ENCODE assay signal across 9 mouse cellular contexts in the genomic region with DNA sequence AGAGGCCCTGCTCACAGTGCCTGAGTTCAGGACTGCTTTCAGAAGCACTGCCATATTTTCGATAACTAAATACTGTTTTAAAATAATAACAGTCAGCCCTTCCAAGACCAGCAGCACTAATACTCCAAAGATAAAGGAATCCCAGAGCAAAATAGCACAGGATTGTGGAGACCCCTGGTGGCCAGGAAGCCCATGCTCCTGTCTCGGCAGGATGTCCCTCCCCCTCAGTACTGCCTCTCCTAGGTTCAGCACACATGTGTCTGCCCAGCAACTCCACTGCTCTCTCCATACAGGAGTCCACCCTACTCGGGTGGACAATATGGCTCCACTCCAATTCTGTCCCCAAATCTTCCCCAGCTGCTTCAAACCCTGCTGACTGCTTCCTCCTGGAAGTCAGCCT. TPM values are rescaled to one million over a fixed set of nuclear protein-coding genes. Genes with fewer than 3 reads are reported as not detected.
DNase-seq lines count a peak whose midpoint lies in the region; ATAC-seq and TF ChIP-seq lines count a peak whose summit lies in the region.
"Had no signal": no experiment of that assay in that cellular context is flagged by ENCODE, and none has a peak within 500 bp of the region (broad histone marks: within the 10 kb centered on the region; RNA-seq: fewer than 3 reads in every experiment).

No protein-coding gene starts in this region.

- peak; percentile 66 to 82 for DNase-seq in heart, adult 18-20 months
- DNase-seq in heart, adult 11 months = no peak
- peak; percentile 83 for DNase-seq in limb, embryonic 10.5 days (ENCODE audit: low spot score)
- DNase-seq in naive thymus-derived CD4-positive, alpha-beta T cell, adult 2 months (ENCODE audit: low read depth) = peak; percentile 57
- DNase-seq in thymus, adult 18-20 months = peak; percentile 32
- DNase-seq: liver, embryonic 13.5 days had no signal

- no peak overlapping the region for H3K4me3 ChIP-seq in bone marrow, adult 2 months (replicated peaks; ENCODE audit: control insufficient read depth, low read depth, low read length)
- no peak overlapping the region for H3K4me3 ChIP-seq in forebrain, embryonic 12.5 days (replicated peaks)
- H3K4me3 ChIP-seq in hindbrain, embryonic 13.5 days = no peak overlapping the region
- no peak overlapping the region for H3K4me3 ChIP-seq in limb, embryonic 10.5 days
- H3K4me3 ChIP-seq: liver, embryonic 13.5 days had no signal

- H3K4me2 ChIP-seq in forebrain, embryonic 12.5 days = no peak overlapping the region
- no peak overlapping the region for H3K4me2 ChIP-seq in hindbrain, embryonic 13.5 days
- H3K4me2 ChIP-seq: liver, embryonic 13.5 days had no signal

- H3K27me3 ChIP-seq in forebrain, embryonic 12.5 days = peaks cover 6% of the 10 kb centered on the region; the same call in 1 of the 2 replicates
- H3K27me3 ChIP-seq in hindbrain, embryonic 13.5 days = peaks cover 10% of the 10 kb centered on the region
- peaks cover 6% of the 10 kb centered on the region; the same call in 1 of the 2 replicates for H3K27me3 ChIP-seq in limb, embryonic 10.5 days (ENCODE audit: low read depth, poor library complexity, severe bottlenecking)
- H3K27me3 ChIP-seq: liver, embryonic 13.5 days had no signal

- H3K36me3 ChIP-seq in forebrain, embryonic 12.5 days (replicated peaks) = no peaks in the 10 kb centered on the region
- no peaks in the 10 kb centered on the region for H3K36me3 ChIP-seq in hindbrain, embryonic 13.5 days
- no peaks in the 10 kb centered on the region for H3K36me3 ChIP-seq in limb, embryonic 10.5 days

- peak; percentile 48; the same call in 1 of the 2 replicates for TF ChIP-seq CTCF in bone marrow, adult 2 months (IDR thresholded peaks at IDR 0.05; ENCODE audit: control insufficient read depth, insufficient read depth, low read length)

- TF ChIP-seq POLR2A in bone marrow, adult 2 months (IDR thresholded peaks at IDR 0.05; ENCODE audit: borderline replicate concordance, control insufficient read depth, low read depth, low read length) = no peak

- ATAC-seq in forebrain, embryonic 12.5 days (ENCODE audit: low FRiP score) = 0 out of 2 replicates have a peak, but pooled peaks have one; percentile 23
- ATAC-seq in hindbrain, embryonic 13.5 days (ENCODE audit: low FRiP score) = peak; percentile 68

- H3K9ac ChIP-seq in forebrain, embryonic 12.5 days = no peak overlapping the region
- no peak overlapping the region for H3K9ac ChIP-seq in hindbrain, embryonic 13.5 days
- H3K9ac ChIP-seq: liver, embryonic 13.5 days had no signal

- H3K4me1 ChIP-seq in bone marrow, adult 2 months (ENCODE audit: control insufficient read depth, insufficient read depth, low read length) = no peaks in the 10 kb centered on the region; the same call in 1 of the 2 replicates
- H3K4me1 ChIP-seq in forebrain, embryonic 12.5 days = 0 out of 2 replicates have a peak, but pooled peaks cover 3% of the 10 kb centered on the region
- H3K4me1 ChIP-seq in hindbrain, embryonic 13.5 days (replicated peaks) = peaks cover 5% of the 10 kb centered on the region
- H3K4me1 ChIP-seq in limb, embryonic 10.5 days = peaks cover 21% of the 10 kb centered on the region

- WGBS in bone marrow, adult 2 months = 20% methylated on average over 3 of the region's 3 CpGs
- WGBS in forebrain, embryonic 12.5 days = 26% methylated on average over 3 of the region's 3 CpGs
- WGBS in hindbrain, embryonic 13.5 days = 34% methylated on average over 3 of the region's 3 CpGs
- WGBS in limb, embryonic 10.5 days = 29% methylated on average over 3 of the region's 3 CpGs

- H3K27ac ChIP-seq in bone marrow, adult 2 months (ENCODE audit: control insufficient read depth, insufficient read depth, low read depth, low read length, poor library complexity) = no peak overlapping the region
- no peak overlapping the region for H3K27ac ChIP-seq in forebrain, embryonic 12.5 days
- no peak overlapping the region for H3K27ac ChIP-seq in hindbrain, embryonic 13.5 days
- peak overlapping the region; percentile 62 for H3K27ac ChIP-seq in limb, embryonic 10.5 days
- H3K27ac ChIP-seq: liver, embryonic 13.5 days had no signal

- H3K9me3 ChIP-seq in forebrain, embryonic 12.5 days = no peaks in the 10 kb centered on the region
- H3K9me3 ChIP-seq in hindbrain, embryonic 13.5 days = no peaks in the 10 kb centered on the region
- no peaks in the 10 kb centered on the region for H3K9me3 ChIP-seq in limb, embryonic 10.5 days (replicated peaks)
- H3K9me3 ChIP-seq: liver, embryonic 13.5 days had no signal

RNA-seq across cellular contexts. Expression of gene Sardh, which starts 12.4 kb away (rescaled TPM):
- 1 to 10 TPM; 7.1 TPM for total RNA-seq in heart, adult 18-20 months (2021)
- 4.1 and 13.5 TPM in 2 replicates for polyA plus RNA-seq in bone marrow, adult 2 months (2011; ENCODE audit: insufficient read depth, insufficient read length, low replicate concordance, missing spikeins)
- 2.6 and 5.8 TPM in 2 replicates for polyA plus RNA-seq in forebrain, embryonic 12.5 days (2016; fragmentation: Nextera tagmentation; extraction: Ambion mirVana)
- 4.8 and 6.6 TPM in 2 replicates for polyA plus RNA-seq in hindbrain, embryonic 13.5 days (2015; fragmentation: Nextera tagmentation; extraction: Ambion mirVana)
- 2.5 and 3.1 TPM in 2 replicates for polyA plus RNA-seq in limb, embryonic 10.5 days (2016; fragmentation: Nextera tagmentation; extraction: Ambion mirVana)
